Mouse (Mus musculus) lung, adult 2 months (tissue): ENCODE measurements around the gene Tmem205.

Source experiments
- CTCF ChIP-seq: fragments of 200-500 bp; IDR thresholded peaks from 2 replicates; pipeline ENCODE4 v1.5.1; 2011; ENCODE audit warnings: mild to moderate bottlenecking, low read length, control low read depth; ENCODE audit not compliant: insufficient read depth
- POLR2A ChIP-seq: fragments of 200-500 bp; IDR thresholded peaks from 2 replicates; pipeline ENCODE4 v1.6.1; 2011; ENCODE audit warnings: low read depth, mild to moderate bottlenecking, control low read depth, low read length, borderline replicate concordance; ENCODE audit errors: extremely low read depth

GRCm38 (mm10) chr9:21951977-21952376, 24.6 kb upstream of the Tmem205 start:
- TF ChIP-seq POLR2A (no peak), CTCF (no peak)
